Mouse (Mus musculus): Measurements from ENCODE around the gene Psen1. TPM values are rescaled to one million over a fixed set of nuclear protein-coding genes. Genes with fewer than 3 reads are reported as not detected.

Gene Psen1
- polyA plus RNA-seq, 2 experiments = 6.8 to 21.1 TPM

GRCm38 (mm10) chr12:83781204-83781603 is 93.3 kb downstream of the Psen1 start:
- no peaks in the 10 kb centered on the region for H3K27me3 ChIP-seq (ENCODE audit: control insufficient read depth, insufficient read depth, low read length)
- H3K27ac ChIP-seq = no peak overlapping the region
- no peaks in the 10 kb centered on the region for H3K9me3 ChIP-seq (ENCODE audit: control insufficient read depth, low read length)
- TF ChIP-seq CTCF (IDR thresholded peaks at IDR 0.05; ENCODE audit: low read depth) (no peak), EP300 (IDR thresholded peaks at IDR 0.05; ENCODE audit: low read depth) (no peak)
- 69% methylated on average over 7 of the region's 7 CpGs for WGBS (ENCODE audit: insufficient replicate concordance)
- no peaks in the 10 kb centered on the region for H3K36me3 ChIP-seq (replicated peaks; ENCODE audit: control insufficient read depth, insufficient read depth, low read depth)
- no peak overlapping the region for H3K9ac ChIP-seq (replicated peaks)
- DNase-seq (ENCODE audit: low read depth in 3 of 3, low spot score in 3 of 3) (no peak), ATAC-seq (ENCODE audit: insufficient read depth) (no peak)
- no peak overlapping the region for H3K4me3 ChIP-seq (ENCODE audit: insufficient read depth in 1 of 2, low read depth in 2 of 2, low read length in 2 of 2)
- H3K4me2 ChIP-seq (ENCODE audit: low read depth) = no peak overlapping the region
- no peaks in the 10 kb centered on the region for H3K4me1 ChIP-seq (replicated peaks; ENCODE audit: control insufficient read depth in 2 of 2, insufficient read depth in 2 of 2, low read length in 1 of 2)

GRCm38 (mm10) chr12:83781640-83782278 is 93.8 kb downstream of the Psen1 start:
- no peak for DNase-seq (ENCODE audit: low read depth in 3 of 3, low spot score in 3 of 3)
- TF ChIP-seq EP300 (IDR thresholded peaks at IDR 0.05; ENCODE audit: low read depth) (no peak), CTCF (IDR thresholded peaks at IDR 0.05; ENCODE audit: low read depth) (no peak)
- H3K4me1 ChIP-seq (replicated peaks; ENCODE audit: control insufficient read depth in 2 of 2, insufficient read depth in 2 of 2, low read length in 1 of 2) = no peaks in the 10 kb centered on the region
- no peak overlapping the region for H3K4me3 ChIP-seq (ENCODE audit: insufficient read depth in 1 of 2, low read depth in 2 of 2, low read length in 2 of 2)
- no peaks in the 10 kb centered on the region for H3K36me3 ChIP-seq (replicated peaks; ENCODE audit: control insufficient read depth, insufficient read depth, low read depth)
- no peak overlapping the region for H3K27ac ChIP-seq
- 70% methylated on average over 23 of the region's 23 CpGs for WGBS (ENCODE audit: insufficient replicate concordance)
- H3K4me2 ChIP-seq (ENCODE audit: low read depth) = no peak overlapping the region
- H3K27me3 ChIP-seq (ENCODE audit: control insufficient read depth, insufficient read depth, low read length) = no peaks in the 10 kb centered on the region
- ATAC-seq (ENCODE audit: insufficient read depth) = no peak
- H3K9ac ChIP-seq (replicated peaks) = no peak overlapping the region
- no peaks in the 10 kb centered on the region for H3K9me3 ChIP-seq (ENCODE audit: control insufficient read depth, low read length)

GRCm38 (mm10) chr12:83782669-83783068 is 94.7 kb downstream of the Psen1 start:
- 69% methylated on average over 10 of the region's 10 CpGs for WGBS (ENCODE audit: insufficient replicate concordance)
- Histone ChIP-seq H3K27ac (no peak overlapping the region), H3K4me3 (ENCODE audit: insufficient read depth in 1 of 2, low read depth in 2 of 2, low read length in 2 of 2) (no peak overlapping the region), H3K36me3 (replicated peaks; ENCODE audit: control insufficient read depth, insufficient read depth, low read depth) (no peaks in the 10 kb centered on the region), H3K4me2 (ENCODE audit: low read depth) (no peak overlapping the region), H3K27me3 (ENCODE audit: control insufficient read depth, insufficient read depth, low read length) (no peaks in the 10 kb centered on the region), H3K9me3 (ENCODE audit: control insufficient read depth, low read length) (no peaks in the 10 kb centered on the region), H3K9ac (replicated peaks) (no peak overlapping the region), H3K4me1 (replicated peaks; ENCODE audit: control insufficient read depth in 2 of 2, insufficient read depth in 2 of 2, low read length in 1 of 2) (no peaks in the 10 kb centered on the region)
- ATAC-seq (ENCODE audit: insufficient read depth) = no peak
- DNase-seq (ENCODE audit: low read depth in 3 of 3, low spot score in 3 of 3) = no peak
- no peak for TF ChIP-seq EP300 (IDR thresholded peaks at IDR 0.05; ENCODE audit: low read depth)
- no peak for TF ChIP-seq CTCF (IDR thresholded peaks at IDR 0.05; ENCODE audit: low read depth)

Other genes starting within 250 kb of the Psen1 start
- 2.2 and 3.7 TPM in 2 replicates for gene Dpf3, start 200.4 kb upstream of the Psen1 start, polyA plus RNA-seq (2012; rRNA removed)
- gene Dpf3, start 200.4 kb upstream of the Psen1 start, polyA plus RNA-seq (2014; fragmentation: Nextera tagmentation; extraction: Ambion mirVana) = 4.1 and 4.8 TPM in 2 replicates
- gene Dcaf4, start 167.7 kb upstream of the Psen1 start, polyA plus RNA-seq (2012; rRNA removed) = 9.4 and 9.5 TPM in 2 replicates
- gene Dcaf4, start 167.7 kb upstream of the Psen1 start, polyA plus RNA-seq (2014; fragmentation: Nextera tagmentation; extraction: Ambion mirVana) = 9.8 and 12.6 TPM in 2 replicates
- gene Zfyve1, start 90.9 kb upstream of the Psen1 start, polyA plus RNA-seq (2012; rRNA removed) = 6.3 and 7.0 TPM in 2 replicates
- 4.8 and 5.4 TPM in 2 replicates for gene Zfyve1, start 90.9 kb upstream of the Psen1 start, polyA plus RNA-seq (2014; fragmentation: Nextera tagmentation; extraction: Ambion mirVana)
- gene Rbm25, start 56.9 kb upstream of the Psen1 start, polyA plus RNA-seq (2012; rRNA removed) = 26.4 and 41.9 TPM in 2 replicates
- gene Rbm25, start 56.9 kb upstream of the Psen1 start, polyA plus RNA-seq (2014; fragmentation: Nextera tagmentation; extraction: Ambion mirVana) = 74.4 and 80.7 TPM in 2 replicates
- gene Papln, start 75.5 kb downstream of the Psen1 start, polyA plus RNA-seq (2012; rRNA removed) = 1.2 and 1.7 TPM in 2 replicates
- gene Papln, start 75.5 kb downstream of the Psen1 start, polyA plus RNA-seq (2014; fragmentation: Nextera tagmentation; extraction: Ambion mirVana) = 0.27 and 0.81 TPM in 2 replicates
- gene Numb, start 233.8 kb downstream of the Psen1 start, polyA plus RNA-seq (2012; rRNA removed) = 13.1 and 14.0 TPM in 2 replicates
- 9.7 and 11.3 TPM in 2 replicates for gene Numb, start 233.8 kb downstream of the Psen1 start, polyA plus RNA-seq (2014; fragmentation: Nextera tagmentation; extraction: Ambion mirVana)

All from liver, embryonic 14.5 days (tissue).